Mouse (Mus musculus) stomach, postnatal 0 days (tissue): Measurements from ENCODE around the gene Dapk3. TPM values are rescaled to one million over a fixed set of nuclear protein-coding genes. Genes with fewer than 3 reads are reported as not detected.

Experiments
- ATAC-seq: fragments of 200-750 bp; cut with Nextera tagmentation; 2 replicates; pipeline ENCODE4 v1.8.0; 2017; ENCODE audit not compliant: low FRiP score, low TSS enrichment
- DNase-seq: peaks from one replicate; pipeline ENCODE4 v3.0.0-alpha.2; 2016; ENCODE audit warnings: low spot score
- H3K27ac ChIP-seq: fragments of 300-500 bp; sonication (generic); replicated peaks from 2 replicates; pipeline ENCODE4 v1.5.1; 2014; ENCODE audit warnings: mild to moderate bottlenecking, control low read depth
- H3K27me3 ChIP-seq: fragments of 300-500 bp; sonication (generic); 2 replicates; pipeline ENCODE4 v1.6.1; 2014; ENCODE audit warnings: low read length; ENCODE audit not compliant: control insufficient read depth, insufficient read depth
- H3K36me3 ChIP-seq: fragments of 300-500 bp; sonication (generic); 2 replicates; pipeline ENCODE4 v1.6.1; 2014; ENCODE audit warnings: low read length, mixed read lengths; ENCODE audit not compliant: control insufficient read depth, insufficient read depth
- H3K4me1 ChIP-seq: fragments of 300-500 bp; sonication (generic); replicated peaks from 2 replicates; pipeline ENCODE4 v1.6.1; 2014; ENCODE audit warnings: antibody characterized with exemption; ENCODE audit not compliant: control insufficient read depth, insufficient read depth
- H3K4me2 ChIP-seq: fragments of 300-500 bp; sonication (generic); replicated peaks from 2 replicates; pipeline ENCODE4 v1.6.1; 2014; ENCODE audit warnings: low read depth, mild to moderate bottlenecking, control low read depth, moderate library complexity
- H3K4me3 ChIP-seq: fragments of 300-500 bp; sonication (generic); 2 replicates; pipeline ENCODE4 v1.5.1; 2014; ENCODE audit warnings: low read depth, low read length, control low read depth
- H3K9ac ChIP-seq: fragments of 300-500 bp; sonication (generic); 2 replicates; pipeline ENCODE4 v1.6.1; 2014; ENCODE audit warnings: mild to moderate bottlenecking, low read length, control low read depth, mixed read lengths
- H3K9me3 ChIP-seq: fragments of 300-500 bp; sonication (generic); 2 replicates; pipeline ENCODE4 v1.6.1; 2016; ENCODE audit warnings: low read length; ENCODE audit not compliant: control insufficient read depth
- CTCF ChIP-seq: IDR thresholded peaks from 2 replicates; pipeline ENCODE4 v1.5.1; 2016; ENCODE audit warnings: antibody characterized with exemption, low read depth, mild to moderate bottlenecking, moderate library complexity
- EP300 ChIP-seq: optimal IDR thresholded peaks from 2 replicates; pipeline ENCODE3; 2016; ENCODE audit warnings: antibody characterized with exemption
- WGBS: fragments of 180-500 bp; shearing (Covaris S2); extraction: QIAGEN DNeasy Blood & Tissue Kit; methylation state at CpG from one replicate; pipeline ENCODE4 v1.1.7; 2014; 5-methylcytosine and 5-hydroxymethylcytosine counted together
- polyA plus RNA-seq: library from polyadenylated mRNA; unstranded; fragments of >200 nt; fragmentation: Nextera tagmentation; extraction: Ambion mirVana; gene quantifications from 2 replicates; pipeline ENCODE4 v1.2.1, GENCODE M21; 2015

The Dapk3 gene
- polyA plus RNA-seq, 1 experiment from 2014 or later: 44.6 TPM

DNA sequence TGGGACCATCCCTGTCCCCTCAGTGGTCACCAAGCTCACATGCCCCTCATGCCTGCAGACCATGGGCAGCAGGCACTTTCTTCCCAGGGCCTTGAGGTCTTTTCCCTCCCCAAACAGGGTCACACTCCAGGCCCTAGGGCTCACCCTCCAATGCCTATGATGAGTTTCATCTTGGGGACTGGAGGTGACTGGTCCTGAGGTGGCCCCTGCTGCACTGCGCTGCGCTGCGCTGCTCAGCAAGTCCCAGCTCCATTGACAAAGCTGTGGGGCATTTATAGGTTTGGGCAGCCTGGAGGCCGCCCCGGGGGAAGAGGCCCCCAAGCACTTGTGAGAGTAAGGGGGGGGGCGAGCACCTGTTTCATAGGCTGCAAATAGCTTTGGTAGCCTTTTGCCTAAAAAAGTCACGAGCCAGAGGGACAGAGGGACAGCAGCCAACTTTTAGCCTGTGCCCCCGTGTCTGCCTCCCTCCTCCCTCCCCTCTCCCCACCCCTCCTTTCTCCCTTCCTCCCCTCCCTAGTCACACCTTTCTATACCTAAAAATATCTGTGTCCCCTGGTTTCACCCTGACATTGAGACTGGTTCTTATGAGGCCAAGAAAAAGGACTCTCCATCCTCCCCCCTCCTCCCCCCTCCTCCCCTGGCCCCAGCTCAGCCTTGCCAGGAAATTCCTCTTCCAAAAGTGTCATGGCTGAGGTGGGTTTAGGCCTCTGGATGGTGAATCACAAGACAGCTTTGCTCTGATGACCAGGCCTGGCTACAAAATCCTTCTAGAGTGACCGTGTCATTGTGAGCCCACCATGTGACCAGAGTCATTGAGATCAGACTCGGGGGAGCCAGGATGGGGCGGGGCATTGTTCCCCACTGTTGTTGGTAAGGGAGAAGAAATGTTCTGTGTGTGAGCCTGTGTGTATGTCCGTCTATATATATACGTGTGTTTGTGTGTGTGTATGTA, 19.3 kb downstream of the Dapk3 start, which contains the start of gene Nmrk2:
Nmrk2 (minus strand) TSS at position 245 of the 952 bp plus-strand sequence.
- no peaks in the 10 kb centered on the region for H3K4me1 ChIP-seq
- no peak within 1 kb of the TSS for H3K4me3 ChIP-seq
- H3K9ac ChIP-seq: no peak within 1 kb of the TSS
- no peaks in the 10 kb centered on the region for H3K36me3 ChIP-seq
- no peaks in the 10 kb centered on the region for H3K9me3 ChIP-seq
- no peak for ATAC-seq
- no peak for DNase-seq
- 58% methylated on average over 13 of the region's 13 CpGs for WGBS
- TF ChIP-seq CTCF (no peak), EP300 (no peak)
- no peaks in the 10 kb centered on the region for H3K27me3 ChIP-seq
- H3K27ac ChIP-seq: no peak within 1 kb of the TSS
- no peak within 1 kb of the TSS for H3K4me2 ChIP-seq

DNA sequence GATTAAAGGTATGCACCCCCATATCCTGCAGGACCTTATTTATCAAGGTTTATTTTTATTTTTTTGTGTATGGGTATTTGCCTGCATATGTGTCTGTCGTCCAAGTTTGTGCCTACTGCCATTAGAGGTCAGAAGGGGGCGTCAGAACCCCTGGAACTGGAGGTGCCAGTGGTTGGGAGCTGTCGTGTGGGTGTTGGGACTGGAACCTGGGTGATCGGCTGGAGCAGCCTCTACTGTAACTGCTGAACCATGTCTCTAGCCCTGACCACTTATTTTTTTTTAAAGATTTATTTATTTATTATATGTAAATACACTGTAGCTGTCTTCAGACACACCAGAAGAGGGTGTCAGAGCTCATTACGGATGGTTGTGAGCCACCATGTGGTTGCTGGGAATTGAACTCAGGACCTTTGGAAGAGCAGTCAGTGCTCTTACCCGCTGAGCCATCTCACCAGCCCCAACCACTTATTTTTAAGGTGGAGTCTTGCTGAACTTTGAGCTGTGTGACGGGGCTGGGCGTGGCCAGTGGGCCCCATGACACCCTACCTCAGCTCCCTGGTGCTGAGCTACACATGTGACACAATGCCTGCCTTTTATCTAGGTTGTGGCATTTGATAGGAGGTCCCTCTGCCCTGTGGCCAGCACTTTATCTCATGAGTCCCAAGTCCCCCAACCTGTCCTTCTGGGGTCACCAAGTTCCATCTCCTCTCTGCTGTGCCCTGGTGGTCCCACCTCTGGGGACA, 20.3 kb downstream of the Dapk3 start:
- no peak overlapping the region for H3K4me3 ChIP-seq
- WGBS: 64% methylated on average over 8 of the region's 8 CpGs
- H3K9me3 ChIP-seq: no peaks in the 10 kb centered on the region
- 0 out of 2 replicates have a peak, but pooled peaks have one; percentile 4 for TF ChIP-seq CTCF
- no peak for TF ChIP-seq EP300
- no peak overlapping the region for H3K27ac ChIP-seq
- H3K4me2 ChIP-seq: no peak overlapping the region
- ATAC-seq: peak; percentile 83
- DNase-seq: peak; percentile 86
- no peaks in the 10 kb centered on the region for H3K4me1 ChIP-seq
- H3K27me3 ChIP-seq: no peaks in the 10 kb centered on the region
- H3K36me3 ChIP-seq: no peaks in the 10 kb centered on the region
- no peak overlapping the region for H3K9ac ChIP-seq

DNA sequence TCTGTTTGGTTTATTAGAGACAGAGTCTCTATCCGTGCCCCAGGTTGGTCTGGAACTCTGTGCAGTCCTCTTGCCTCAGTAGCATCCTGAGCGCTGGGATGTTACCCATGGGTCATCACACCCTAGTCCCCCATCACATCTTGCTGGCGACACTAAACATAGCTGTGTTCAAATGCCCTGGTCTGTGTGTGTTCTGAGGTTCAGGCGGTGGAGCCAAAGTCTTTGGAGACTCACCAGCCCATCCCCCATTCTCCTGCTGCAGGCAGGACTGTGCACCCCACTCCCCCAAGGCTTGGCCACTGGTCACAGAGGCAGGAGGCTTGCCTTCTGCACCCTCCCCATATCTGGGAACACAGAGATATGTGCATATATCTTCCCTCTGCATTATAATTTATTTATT, 21.3 kb downstream of the Dapk3 start:
- Histone ChIP-seq H3K4me3 (no peak overlapping the region), H3K9ac (no peak overlapping the region), H3K27ac (no peak overlapping the region), H3K27me3 (no peaks in the 10 kb centered on the region), H3K4me1 (no peaks in the 10 kb centered on the region), H3K36me3 (no peaks in the 10 kb centered on the region), H3K9me3 (no peaks in the 10 kb centered on the region), H3K4me2 (no peak overlapping the region)
- 62% methylated on average over 4 of the region's 4 CpGs for WGBS
- DNase-seq: no peak
- TF ChIP-seq CTCF: no peak
- no peak for TF ChIP-seq EP300
- ATAC-seq: no peak

DNA sequence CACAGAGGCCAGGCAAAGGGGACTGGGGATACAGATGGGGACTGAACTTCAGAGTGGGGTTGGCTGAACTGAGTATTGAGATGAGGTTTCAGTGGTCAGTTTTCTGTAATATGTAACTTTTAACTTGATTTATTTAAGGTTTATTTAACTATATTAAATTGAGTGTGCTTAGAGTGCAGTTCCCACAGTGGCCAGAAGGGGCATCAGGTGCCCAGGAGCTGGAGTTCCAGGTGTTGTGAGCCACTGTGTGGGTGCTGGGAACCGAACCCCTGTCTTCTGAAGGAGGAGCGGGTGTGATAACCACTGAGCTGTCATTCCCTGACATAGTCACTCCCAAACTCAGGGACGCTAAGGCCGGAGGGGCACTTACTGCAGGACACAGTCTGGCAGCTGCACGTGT, 27.3 kb downstream of the Dapk3 start:
- H3K36me3 ChIP-seq: no peaks in the 10 kb centered on the region
- TF ChIP-seq CTCF (peak; percentile 48), EP300 (no peak)
- H3K9ac ChIP-seq: no peak overlapping the region
- 94% methylated on average over 5 of the region's 5 CpGs for WGBS
- H3K27ac ChIP-seq: no peak overlapping the region
- H3K4me3 ChIP-seq: no peak overlapping the region
- ATAC-seq (no peak), DNase-seq (no peak)
- no peak overlapping the region for H3K4me2 ChIP-seq
- H3K9me3 ChIP-seq: no peaks in the 10 kb centered on the region
- no peaks in the 10 kb centered on the region for H3K4me1 ChIP-seq
- no peaks in the 10 kb centered on the region for H3K27me3 ChIP-seq

DNA sequence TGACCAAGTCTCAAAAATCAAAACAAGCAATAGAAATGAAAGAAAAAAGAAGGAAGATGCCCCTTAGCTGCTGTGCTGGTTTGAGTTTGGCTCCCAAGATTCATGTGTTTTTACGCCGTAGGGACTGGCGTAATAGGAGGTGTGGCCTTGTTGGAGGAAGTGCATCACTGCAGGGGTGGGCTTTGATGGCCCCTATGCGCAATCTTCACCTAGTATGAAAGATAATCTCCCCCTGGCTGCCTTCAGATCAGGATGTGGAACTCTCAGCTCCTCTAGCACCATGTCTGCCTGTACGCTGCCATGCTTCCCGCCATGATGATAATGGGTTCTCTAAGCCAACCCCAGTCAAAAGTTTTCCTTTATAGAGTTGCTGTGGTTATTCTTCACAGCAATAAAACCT, 33.5 kb downstream of the Dapk3 start:
- H3K9ac ChIP-seq: no peak overlapping the region
- DNase-seq: no peak
- no peaks in the 10 kb centered on the region for H3K4me1 ChIP-seq
- no peak overlapping the region for H3K4me2 ChIP-seq
- 88% methylated on average over 6 of the region's 6 CpGs for WGBS
- ATAC-seq: no peak
- no peak for TF ChIP-seq CTCF
- H3K9me3 ChIP-seq: no peaks in the 10 kb centered on the region
- H3K27me3 ChIP-seq: no peaks in the 10 kb centered on the region
- H3K36me3 ChIP-seq: no peaks in the 10 kb centered on the region
- H3K27ac ChIP-seq: no peak overlapping the region
- H3K4me3 ChIP-seq: no peak overlapping the region

DNA sequence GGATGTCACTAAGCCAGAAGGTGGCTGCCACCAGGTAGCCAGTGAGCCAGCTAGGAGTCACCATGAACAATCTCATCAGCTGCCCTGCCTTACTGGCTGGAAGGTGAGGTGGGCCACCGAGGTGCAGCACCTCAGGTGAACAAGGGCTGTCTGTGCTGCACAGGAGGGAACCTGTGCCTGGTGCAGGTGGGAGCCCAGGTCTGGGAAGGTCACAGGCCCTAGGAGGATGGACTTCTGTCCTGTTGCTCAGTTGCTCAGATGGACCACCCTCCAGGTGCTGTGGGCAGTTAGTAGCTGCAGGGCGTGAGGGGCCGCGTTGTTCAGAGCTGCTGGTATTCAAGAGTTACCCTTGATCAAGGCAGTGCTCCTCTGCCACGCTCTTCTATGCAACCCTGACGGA, 34.0 kb downstream of the Dapk3 start:
- Histone ChIP-seq H3K4me1 (no peaks in the 10 kb centered on the region), H3K4me2 (no peak overlapping the region), H3K27me3 (no peaks in the 10 kb centered on the region), H3K27ac (no peak overlapping the region), H3K9me3 (no peaks in the 10 kb centered on the region), H3K9ac (no peak overlapping the region), H3K36me3 (no peaks in the 10 kb centered on the region), H3K4me3 (no peak overlapping the region)
- ATAC-seq (no peak), DNase-seq (no peak)
- 80% methylated on average over 6 of the region's 6 CpGs for WGBS
- TF ChIP-seq CTCF (no peak), EP300 (no peak)
